Mouse (Mus musculus) CD4-positive naive resting alpha-beta T cell, adult 76 days (primary cell): ENCODE measurements around the gene Dpp6. TPM values are rescaled to one million over a fixed set of nuclear protein-coding genes. Genes with fewer than 3 reads are reported as not detected.

Source experiments
- total RNA-seq: library from RNA; stranded (reverse); gene quantifications from one replicate; pipeline ENCODE4 v1.2.4, GENCODE M21; 2023

The Dpp6 gene
- not detected for total RNA-seq

DNA sequence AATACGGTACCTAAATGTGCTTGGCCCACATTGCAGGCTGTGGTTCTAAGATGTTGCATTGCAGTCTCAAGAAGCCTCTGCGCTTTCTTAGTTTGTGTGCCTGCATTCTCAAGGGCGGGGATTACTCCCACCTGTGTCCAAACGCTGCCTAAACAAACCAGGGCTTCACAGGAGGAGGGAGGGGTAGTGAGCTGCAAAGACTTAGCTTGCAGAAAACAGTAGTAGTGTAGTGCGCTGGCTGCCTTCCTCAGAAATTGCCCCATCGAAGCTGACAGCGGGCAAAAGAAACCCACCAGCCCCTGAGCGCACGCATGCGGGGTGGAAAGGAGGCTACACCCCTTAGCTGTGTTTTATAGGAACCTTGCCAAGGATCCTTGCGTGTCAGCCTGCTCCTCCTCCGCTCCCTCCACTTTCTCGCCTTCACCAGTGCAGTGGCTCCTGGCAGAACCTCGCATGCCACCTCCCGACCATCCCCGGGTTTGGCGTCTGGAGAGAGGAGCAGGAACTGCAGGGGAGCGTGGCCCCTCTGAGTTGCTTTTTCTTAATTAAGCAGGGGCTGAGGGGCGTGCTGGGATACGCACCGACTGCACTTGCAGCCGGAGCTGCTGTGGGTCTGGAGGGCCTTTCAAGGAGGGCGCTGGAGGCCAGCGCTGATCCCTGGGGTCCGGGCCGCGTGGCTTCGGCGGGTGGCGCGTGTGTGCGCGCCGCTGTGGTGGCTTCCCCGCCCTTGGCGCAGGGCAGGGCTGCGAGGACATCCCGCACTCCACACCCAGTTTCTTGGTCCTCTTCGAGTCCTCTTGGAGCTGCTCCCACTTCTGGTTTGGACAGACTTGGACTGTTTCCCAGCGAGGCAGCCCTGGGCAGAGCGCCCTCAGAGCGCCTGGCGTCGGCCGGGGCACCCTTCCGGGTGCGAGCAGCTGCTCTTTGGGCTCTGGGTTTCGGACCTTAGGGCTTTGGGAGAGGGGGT is at the start of gene Dpp6:
Gene Dpp6 (plus strand): TSS at position 229 of the 967 bp plus-strand sequence.

DNA sequence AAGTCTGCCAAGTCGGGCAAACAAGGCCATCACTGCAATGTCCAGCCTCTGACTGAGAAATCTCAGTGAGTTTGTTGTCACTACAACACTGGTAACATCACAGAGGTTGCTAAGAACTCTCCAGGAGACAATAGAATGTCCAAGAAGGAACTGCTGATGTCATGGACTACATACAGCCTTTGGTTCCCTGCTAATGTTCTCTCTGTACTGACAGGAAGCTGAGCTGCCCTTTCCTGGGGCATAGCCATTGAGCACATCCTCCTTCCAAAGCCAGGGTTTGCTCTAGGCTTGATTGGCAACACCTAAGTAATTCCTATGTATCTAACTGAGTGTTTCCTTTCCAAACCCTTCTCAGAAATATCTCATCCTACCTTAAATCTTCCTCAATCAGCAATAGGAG is 684.3 kb downstream of the Dpp6 start, which contains the start of gene Speer4b:
Gene Speer4b (minus strand): TSS at position 101 of the 400 bp plus-strand sequence.

